Mouse (Mus musculus): ENCODE data around the gene Hist1h4b. TPM values are rescaled to one million over a fixed set of nuclear protein-coding genes. Genes with fewer than 3 reads are reported as not detected.
"Not testable (repeated sequence)": the region's sequence is repeated elsewhere in the genome, so short reads cannot be mapped to it uniquely, and the experiment has no call there.

Hist1h4b gene
- polyA plus RNA-seq, 1 experiment from 2014 or later: 3.5 TPM

DNA sequence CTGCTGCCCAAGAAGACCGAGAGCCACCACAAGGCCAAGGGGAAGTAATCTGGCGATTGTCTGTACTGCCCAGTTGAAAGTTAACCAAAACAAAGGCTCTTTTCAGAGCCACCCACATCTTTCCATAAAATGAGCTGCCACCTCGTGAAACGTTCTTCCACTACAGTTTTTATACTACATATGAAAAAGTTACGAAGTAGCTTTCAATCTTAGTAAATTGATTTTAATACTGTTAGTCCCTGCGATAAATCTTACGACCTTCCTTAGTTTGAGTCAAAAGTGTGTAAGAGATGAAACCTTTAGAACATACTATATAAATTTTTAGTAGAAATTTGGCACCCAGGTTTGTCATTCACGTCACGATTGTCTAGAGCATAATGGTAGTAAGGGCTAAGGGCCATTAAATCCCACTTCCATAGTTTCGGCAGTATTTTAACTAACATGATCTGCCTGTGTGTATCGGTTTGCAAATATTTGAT lies 5.3 kb upstream of the Hist1h4b start:
- WGBS (ENCODE audit: insufficient replicate concordance): under 1% methylated on average over 11 of the region's 11 CpGs
- Histone ChIP-seq H3K4me2 (ENCODE audit: low read depth, low read length) (peak overlapping the region; percentile 64), H3K27me3 (ENCODE audit: control insufficient read depth, insufficient read depth, low read depth, low read length) (no peaks in the 10 kb centered on the region), H3K4me1 (ENCODE audit: control insufficient read depth, low read depth, low read length) (peaks cover 31% of the 10 kb centered on the region), H3K9me3 (replicated peaks; ENCODE audit: control insufficient read depth, low read length) (no peaks in the 10 kb centered on the region), H3K27ac (ENCODE audit: low read length) (peak overlapping the region; percentile 98), H3K9ac (ENCODE audit: low read depth, low read length) (peak overlapping the region; percentile 73), H3K36me3 (ENCODE audit: control insufficient read depth, insufficient read depth) (no peaks in the 10 kb centered on the region), H3K4me3 (ENCODE audit: low read depth, low read length) (peak overlapping the region; percentile 56)
- peak; percentile 5 for ATAC-seq (ENCODE audit: low read depth)

DNA sequence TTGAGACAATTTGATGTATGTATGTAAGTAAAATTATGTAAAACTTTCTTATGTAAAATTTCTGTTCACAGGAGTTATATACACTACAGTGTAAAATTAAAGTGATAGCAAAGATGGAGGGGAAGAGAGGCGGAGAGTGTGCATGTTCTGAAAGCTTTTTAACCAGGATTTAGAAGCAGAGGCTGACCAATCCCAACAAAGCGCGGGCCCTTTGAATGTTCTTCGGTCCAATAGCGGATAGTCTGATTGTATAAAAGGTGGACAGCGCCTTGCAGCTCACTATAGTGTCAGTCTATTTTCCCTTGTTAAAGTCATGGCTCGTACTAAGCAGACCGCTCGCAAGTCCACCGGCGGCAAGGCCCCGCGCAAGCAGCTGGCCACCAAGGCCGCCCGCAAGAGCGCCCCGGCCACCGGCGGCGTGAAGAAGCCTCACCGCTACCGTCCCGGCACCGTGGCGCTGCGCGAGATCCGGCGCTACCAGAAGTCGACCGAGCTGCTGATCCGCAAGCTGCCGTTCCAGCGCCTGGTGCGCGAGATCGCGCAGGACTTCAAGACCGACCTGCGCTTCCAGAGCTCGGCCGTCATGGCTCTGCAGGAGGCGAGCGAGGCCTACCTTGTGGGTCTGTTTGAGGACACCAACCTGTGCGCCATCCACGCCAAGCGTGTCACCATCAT lies 4.6 kb upstream of the Hist1h4b start, which contains the start of gene Hist1h3b:
Gene Hist1h3b (plus strand): TSS at position 201 of the 675 bp plus-strand sequence.
- H3K36me3 ChIP-seq (ENCODE audit: control insufficient read depth, insufficient read depth); H3K27me3 ChIP-seq (ENCODE audit: control insufficient read depth, insufficient read depth, low read depth, low read length); H3K9me3 ChIP-seq (replicated peaks; ENCODE audit: control insufficient read depth, low read length): not testable (repeated sequence)
- H3K27ac ChIP-seq (ENCODE audit: low read length): peak within 1 kb of the TSS; percentile 98
- H3K4me2 ChIP-seq (ENCODE audit: low read depth, low read length): peak within 1 kb of the TSS; percentile 64
- H3K9ac ChIP-seq (ENCODE audit: low read depth, low read length): peak within 1 kb of the TSS; percentile 77
- WGBS (ENCODE audit: insufficient replicate concordance): 0% methylated on average over 16 of the region's 47 CpGs
- H3K4me3 ChIP-seq (ENCODE audit: low read depth, low read length): peak within 1 kb of the TSS; percentile 60
- peaks cover 29% of the 10 kb centered on the region for H3K4me1 ChIP-seq (ENCODE audit: control insufficient read depth, low read depth, low read length)
- peak; percentile 73 for ATAC-seq (ENCODE audit: low read depth)

- peak overlapping the region; percentile 53 for H3K4me2 ChIP-seq (ENCODE audit: low read depth, low read length)
- H3K9me3 ChIP-seq (replicated peaks; ENCODE audit: control insufficient read depth, low read length): no peaks in the 10 kb centered on the region
- 4% methylated on average over 6 of the region's 6 CpGs for WGBS (ENCODE audit: insufficient replicate concordance)
- H3K9ac ChIP-seq (ENCODE audit: low read depth, low read length): peak overlapping the region; percentile 77
- no peaks in the 10 kb centered on the region for H3K27me3 ChIP-seq (ENCODE audit: control insufficient read depth, insufficient read depth, low read depth, low read length)
- H3K4me1 ChIP-seq (ENCODE audit: control insufficient read depth, low read depth, low read length): peaks cover 25% of the 10 kb centered on the region
- peak overlapping the region; percentile 60 for H3K4me3 ChIP-seq (ENCODE audit: low read depth, low read length)
- peak overlapping the region; percentile 95 for H3K27ac ChIP-seq (ENCODE audit: low read length)
- no peak for ATAC-seq (ENCODE audit: low read depth)
- H3K36me3 ChIP-seq (ENCODE audit: control insufficient read depth, insufficient read depth): no peaks in the 10 kb centered on the region
Observed at GRCm38 (mm10) chr13:23752742-23753172, 4.1 kb upstream of the Hist1h4b start.

- Histone ChIP-seq H3K36me3 (ENCODE audit: control insufficient read depth, insufficient read depth) (no peaks in the 10 kb centered on the region), H3K9me3 (replicated peaks; ENCODE audit: control insufficient read depth, low read length) (no peaks in the 10 kb centered on the region), H3K27ac (ENCODE audit: low read length) (peak overlapping the region; percentile 95), H3K4me2 (ENCODE audit: low read depth, low read length) (peak overlapping the region; percentile 53), H3K27me3 (ENCODE audit: control insufficient read depth, insufficient read depth, low read depth, low read length) (no peaks in the 10 kb centered on the region), H3K9ac (ENCODE audit: low read depth, low read length) (peak overlapping the region; percentile 77), H3K4me3 (ENCODE audit: low read depth, low read length) (peak overlapping the region; percentile 60), H3K4me1 (ENCODE audit: control insufficient read depth, low read depth, low read length) (peaks cover 20% of the 10 kb centered on the region)
- no peak for ATAC-seq (ENCODE audit: low read depth)
- 43% methylated on average over 4 of the region's 4 CpGs for WGBS (ENCODE audit: insufficient replicate concordance)
Observed at GRCm38 (mm10) chr13:23753314-23754078, 3.3 kb upstream of the Hist1h4b start.

DNA sequence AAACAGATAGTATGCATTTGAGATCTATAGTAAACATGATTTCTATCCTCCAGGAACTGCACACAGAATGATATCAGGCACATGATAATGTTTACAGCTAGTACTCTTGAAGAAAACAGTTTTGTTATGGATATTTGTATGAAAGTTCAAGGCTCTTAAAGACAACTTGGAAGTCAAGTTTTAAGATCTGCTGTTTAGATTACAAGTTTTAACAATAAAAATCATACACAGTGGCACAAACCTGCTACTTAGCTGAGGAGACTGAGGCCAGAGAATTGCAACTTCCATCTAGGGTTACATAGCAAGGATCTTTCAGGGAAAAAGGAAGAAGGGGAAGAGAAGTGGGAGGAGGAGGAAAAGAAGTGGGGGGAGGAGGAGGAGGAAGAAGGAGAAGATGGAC lies 1.8 kb upstream of the Hist1h4b start:
- no peak for ATAC-seq (ENCODE audit: low read depth)
- no peak overlapping the region for H3K9ac ChIP-seq (ENCODE audit: low read depth, low read length)
- H3K4me2 ChIP-seq (ENCODE audit: low read depth, low read length): no peak overlapping the region
- H3K9me3 ChIP-seq (replicated peaks; ENCODE audit: control insufficient read depth, low read length): no peaks in the 10 kb centered on the region
- peaks cover 27% of the 10 kb centered on the region for H3K4me1 ChIP-seq (ENCODE audit: control insufficient read depth, low read depth, low read length)
- H3K36me3 ChIP-seq (ENCODE audit: control insufficient read depth, insufficient read depth): no peaks in the 10 kb centered on the region
- H3K4me3 ChIP-seq (ENCODE audit: low read depth, low read length): no peak overlapping the region
- no peaks in the 10 kb centered on the region for H3K27me3 ChIP-seq (ENCODE audit: control insufficient read depth, insufficient read depth, low read depth, low read length)
- H3K27ac ChIP-seq (ENCODE audit: low read length): peak overlapping the region; percentile 59

- under 1% methylated on average over 14 of the region's 23 CpGs for WGBS (ENCODE audit: insufficient replicate concordance)
- Histone ChIP-seq H3K27ac (ENCODE audit: low read length) (peak overlapping the region; percentile 93), H3K36me3 (ENCODE audit: control insufficient read depth, insufficient read depth) (no peaks in the 10 kb centered on the region), H3K4me1 (ENCODE audit: control insufficient read depth, low read depth, low read length) (peaks cover 31% of the 10 kb centered on the region), H3K4me3 (ENCODE audit: low read depth, low read length) (peak overlapping the region; percentile 60), H3K27me3 (ENCODE audit: control insufficient read depth, insufficient read depth, low read depth, low read length) (no peaks in the 10 kb centered on the region), H3K9ac (ENCODE audit: low read depth, low read length) (peak overlapping the region; percentile 64), H3K9me3 (replicated peaks; ENCODE audit: control insufficient read depth, low read length) (no peaks in the 10 kb centered on the region), H3K4me2 (ENCODE audit: low read depth, low read length) (peak overlapping the region; percentile 87)
- ATAC-seq (ENCODE audit: low read depth): peak; percentile 7
Observed at GRCm38 (mm10) chr13:23757211-23757773, 479 bp downstream of the Hist1h4b start.

DNA sequence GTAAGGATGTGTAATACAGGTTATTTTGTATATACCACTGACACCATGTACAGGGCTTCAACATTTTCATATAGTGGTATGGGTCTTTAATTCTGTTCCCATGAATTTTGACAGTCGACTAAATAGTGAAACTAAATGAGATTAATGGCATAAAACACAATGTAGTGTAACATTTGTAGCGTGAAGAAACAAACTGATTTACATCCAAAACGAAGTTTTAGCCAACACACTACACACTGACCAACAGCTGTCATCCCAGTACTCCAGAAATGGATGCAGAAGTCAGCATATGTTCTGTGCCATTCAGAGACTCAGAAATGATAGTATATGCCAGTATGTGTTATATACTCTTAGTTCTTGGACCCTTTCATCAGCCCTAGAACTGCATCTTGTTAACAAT lies 1.1 kb downstream of the Hist1h4b start:
- Histone ChIP-seq H3K27me3 (ENCODE audit: control insufficient read depth, insufficient read depth, low read depth, low read length) (no peaks in the 10 kb centered on the region), H3K9ac (ENCODE audit: low read depth, low read length) (peak overlapping the region; percentile 40), H3K4me1 (ENCODE audit: control insufficient read depth, low read depth, low read length) (peaks cover 34% of the 10 kb centered on the region), H3K4me3 (ENCODE audit: low read depth, low read length) (peak overlapping the region; percentile 38), H3K9me3 (replicated peaks; ENCODE audit: control insufficient read depth, low read length) (no peaks in the 10 kb centered on the region), H3K4me2 (ENCODE audit: low read depth, low read length) (peak overlapping the region; percentile 87), H3K36me3 (ENCODE audit: control insufficient read depth, insufficient read depth) (no peaks in the 10 kb centered on the region), H3K27ac (ENCODE audit: low read length) (peak overlapping the region; percentile 92)
- 31% methylated on average over 3 of the region's 3 CpGs for WGBS (ENCODE audit: insufficient replicate concordance)
- no peak for ATAC-seq (ENCODE audit: low read depth)

DNA sequence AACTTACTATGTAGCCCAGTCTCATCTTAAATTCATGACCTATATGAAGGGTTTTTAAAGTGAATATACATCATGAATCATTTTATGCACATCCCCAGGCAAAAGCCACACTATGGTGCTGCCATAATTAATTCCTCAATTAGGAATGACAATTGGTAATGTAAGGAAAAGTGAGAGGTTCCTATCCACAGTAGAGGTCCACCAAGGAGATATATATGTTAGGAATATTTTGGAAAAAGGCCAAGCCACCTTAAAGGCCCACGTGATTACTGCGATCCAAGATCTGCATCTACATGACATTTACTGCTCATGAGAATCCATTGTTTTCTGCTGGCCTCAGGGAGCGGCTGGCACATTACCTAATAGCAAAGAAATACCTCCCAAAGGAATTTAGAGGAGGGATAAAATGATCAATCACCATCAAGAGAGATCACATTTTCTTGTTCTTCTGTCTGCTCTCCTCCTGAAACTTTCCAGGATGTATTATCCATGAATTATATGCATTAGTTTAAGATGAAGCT lies 2.5 kb downstream of the Hist1h4b start:
- 84% methylated on average over 3 of the region's 3 CpGs for WGBS (ENCODE audit: insufficient replicate concordance)
- Histone ChIP-seq H3K27me3 (ENCODE audit: control insufficient read depth, insufficient read depth, low read depth, low read length) (no peaks in the 10 kb centered on the region), H3K4me2 (ENCODE audit: low read depth, low read length) (peak overlapping the region; percentile 86), H3K4me1 (ENCODE audit: control insufficient read depth, low read depth, low read length) (peaks cover 38% of the 10 kb centered on the region), H3K9ac (ENCODE audit: low read depth, low read length) (peak overlapping the region; percentile 26; the same call in 1 of the 2 replicates), H3K9me3 (replicated peaks; ENCODE audit: control insufficient read depth, low read length) (no peaks in the 10 kb centered on the region), H3K36me3 (ENCODE audit: control insufficient read depth, insufficient read depth) (no peaks in the 10 kb centered on the region), H3K27ac (ENCODE audit: low read length) (peak overlapping the region; percentile 92), H3K4me3 (ENCODE audit: low read depth, low read length) (no peak overlapping the region)
- ATAC-seq (ENCODE audit: low read depth): no peak
